Mouse (Mus musculus) gastrocnemius, postnatal 25 days (tissue): ENCODE measurements around the gene Cdk20. TPM values are rescaled to one million over a fixed set of nuclear protein-coding genes. Genes with fewer than 3 reads are reported as not detected.

Experiments used
- total RNA-seq, 2 experiments: library from RNA; stranded (reverse); gene quantifications; 1 replicate in 1 of 2; 2 replicates in 1 of 2; pipeline ENCODE4 v1.2.3; 2021

Cdk20 gene
- total RNA-seq, 2 experiments from 2014 or later = 2.8 to 3.4 TPM

Other genes starting within 250 kb of the Cdk20 start
- 1 to 10 TPM; 3.8 to 4.6 TPM for gene Cdc14b, start 157.0 kb upstream of the Cdk20 start, total RNA-seq
- 10 to 100 TPM; 35.1 to 41.0 TPM for gene Aaed1, start 119.6 kb upstream of the Cdk20 start, total RNA-seq
- 100 to 1,000 TPM; 120 to 147 TPM for gene Ctsl, start 61.4 kb upstream of the Cdk20 start, total RNA-seq
- under 1 TPM; 0.91 to 0.92 TPM for gene Fam240b, start 65.5 kb downstream of the Cdk20 start, total RNA-seq